Mouse (Mus musculus) kidney, embryonic 14.5 days (tissue): ENCODE measurements at regions not wholly inside any gene's neighbourhood (a gene's known extent, or its start where the extent isn't known, plus 50 kb on each side); places are given as distances from the start of the nearest gene placed in this dataset.
"Not testable (repeated sequence)": the region's sequence is repeated elsewhere in the genome, so short reads cannot be mapped to it uniquely, and the experiment has no call there.

Experiments used
- ATAC-seq: fragments of 200-750 bp; cut with Nextera tagmentation; 2 replicates; pipeline ENCODE4 v1.8.0; 2017; ENCODE audit warnings: moderate number of reproducible peaks, mild to moderate bottlenecking, moderate TSS enrichment, moderate library complexity; ENCODE audit not compliant: low FRiP score, low TSS enrichment
- H3K27ac ChIP-seq: fragments of 300-500 bp; sonication (generic); 2 replicates; pipeline ENCODE4 v1.5.1; 2014; ENCODE audit warnings: low read depth, mild to moderate bottlenecking, low read length, moderate library complexity, mixed read lengths
- H3K27me3 ChIP-seq: fragments of 300-500 bp; sonication (generic); 2 replicates; pipeline ENCODE4 v1.6.1; 2014; ENCODE audit warnings: mild to moderate bottlenecking, low read length; ENCODE audit not compliant: control insufficient read depth, insufficient read depth
- H3K36me3 ChIP-seq: fragments of 300-500 bp; sonication (generic); 2 replicates; pipeline ENCODE4 v1.6.1; 2014; ENCODE audit warnings: low read length, mixed read lengths; ENCODE audit not compliant: control insufficient read depth, insufficient read depth
- H3K4me1 ChIP-seq: fragments of 300-500 bp; sonication (generic); 2 replicates; pipeline ENCODE4 v1.6.1; 2014; ENCODE audit warnings: low read length, mixed read lengths; ENCODE audit not compliant: control insufficient read depth, insufficient read depth
- H3K4me2 ChIP-seq: fragments of 300-500 bp; sonication (generic); replicated peaks from 2 replicates; pipeline ENCODE4 v1.6.1; 2014; ENCODE audit warnings: low read depth, mild to moderate bottlenecking, low read length
- H3K4me3 ChIP-seq: fragments of 300-500 bp; sonication (generic); 2 replicates; pipeline ENCODE4 v1.5.1; 2014; ENCODE audit warnings: mild to moderate bottlenecking, low read length
- H3K9ac ChIP-seq: fragments of 300-500 bp; sonication (generic); 2 replicates; pipeline ENCODE4 v1.6.1; 2014; ENCODE audit warnings: low read depth, mild to moderate bottlenecking, low read length, moderate library complexity
- H3K9me3 ChIP-seq: fragments of 300-500 bp; sonication (generic); 2 replicates; pipeline ENCODE4 v1.6.1; 2016; ENCODE audit warnings: low read length; ENCODE audit not compliant: control insufficient read depth
- WGBS: fragments of 180-500 bp; shearing (Covaris S2); extraction: QIAGEN DNeasy Blood & Tissue Kit; methylation state at CpG from one replicate; pipeline ENCODE4 v1.1.7; 2014; 5-methylcytosine and 5-hydroxymethylcytosine counted together

DNA sequence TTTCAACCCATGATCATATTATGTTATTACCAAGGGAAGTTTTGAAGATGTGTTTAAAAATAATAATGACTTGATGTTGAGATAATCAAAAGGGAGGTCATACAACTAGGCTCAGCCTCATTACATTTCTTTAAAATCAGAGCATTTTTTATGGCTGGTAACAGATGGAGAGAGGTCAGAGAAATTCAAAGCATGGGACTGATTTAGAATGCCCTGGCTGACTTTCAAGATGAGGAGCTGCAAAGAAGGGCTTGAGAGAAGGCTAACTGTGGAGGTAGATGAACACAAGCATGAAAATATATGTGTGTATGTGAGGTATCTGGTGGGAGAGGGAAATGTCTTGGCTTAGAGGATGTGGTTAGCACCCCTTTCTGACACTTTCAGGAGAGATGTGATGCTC is 502.6 kb upstream of the Gdi2 start:
- H3K27ac ChIP-seq, H3K36me3 ChIP-seq, H3K9ac ChIP-seq, H3K4me2 ChIP-seq, H3K9me3 ChIP-seq, H3K4me1 ChIP-seq, ATAC-seq, H3K4me3 ChIP-seq, H3K27me3 ChIP-seq: not testable (repeated sequence)

DNA sequence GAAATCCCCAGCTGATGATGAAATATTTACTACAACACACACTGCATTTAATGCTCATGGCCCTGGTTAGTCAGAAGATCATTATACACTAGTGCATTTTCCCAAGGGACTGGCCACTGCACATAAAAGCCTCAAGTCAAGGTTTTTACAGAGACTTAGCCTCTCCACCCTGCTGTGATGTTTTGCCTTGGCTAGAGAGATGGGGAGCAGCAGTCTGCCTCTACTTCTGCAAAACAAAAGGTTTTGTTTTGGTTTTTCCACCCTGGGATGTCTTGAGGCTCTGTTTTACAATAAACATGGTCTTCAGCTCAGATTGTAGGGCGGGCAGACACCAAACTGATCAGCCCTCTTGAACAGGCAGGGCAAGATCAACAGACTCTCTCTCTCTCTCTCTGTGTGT is 500.9 kb upstream of the Gdi2 start:
- not testable (repeated sequence) for H3K27ac ChIP-seq, H3K4me1 ChIP-seq, H3K4me3 ChIP-seq, H3K9ac ChIP-seq, H3K9me3 ChIP-seq, H3K27me3 ChIP-seq, H3K36me3 ChIP-seq, H3K4me2 ChIP-seq
- whole genome bisulfite sequencing: 23% methylated on average over 1 of the region's 1 CpGs
- peak; percentile 55; the same call in 1 of the 2 replicates for ATAC-seq

DNA sequence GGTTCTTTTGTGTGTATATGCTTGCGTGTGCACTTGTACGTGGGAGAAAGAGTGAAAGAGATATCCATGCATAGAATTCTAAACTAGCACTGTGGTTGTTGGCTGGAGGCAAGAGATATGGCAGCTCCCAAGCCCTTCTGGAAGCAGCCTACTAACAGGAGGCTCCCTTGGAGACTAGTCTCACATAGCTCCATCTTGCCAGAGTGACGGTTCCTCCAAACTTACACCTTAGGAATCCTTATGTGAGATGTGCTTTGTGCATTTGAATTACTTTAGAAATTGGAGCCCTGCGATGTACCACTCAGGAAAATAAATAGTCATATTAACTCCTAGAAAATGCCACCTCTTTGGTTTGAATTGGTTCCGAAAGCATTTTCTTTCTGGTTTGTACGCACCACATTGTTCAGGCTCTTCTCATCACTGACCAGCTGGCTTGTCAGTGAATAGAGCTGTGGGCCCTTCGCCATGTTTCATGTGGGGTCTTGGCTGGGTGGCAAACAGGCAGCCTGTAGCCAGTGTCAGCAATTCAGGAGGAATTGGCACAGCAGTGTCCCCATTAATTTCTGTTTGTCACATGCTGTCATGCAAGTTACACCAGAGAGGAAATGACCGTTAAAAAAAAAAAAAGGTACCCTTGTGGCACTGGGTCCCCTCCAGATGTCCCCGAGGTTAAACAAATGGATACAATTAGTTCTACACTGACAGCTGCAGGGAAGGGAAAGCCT is 491.3 kb upstream of the Gdi2 start:
- H3K4me1 ChIP-seq, H3K36me3 ChIP-seq, H3K4me3 ChIP-seq, H3K9ac ChIP-seq, H3K27me3 ChIP-seq, H3K27ac ChIP-seq, H3K4me2 ChIP-seq, ATAC-seq, H3K9me3 ChIP-seq: not testable (repeated sequence)
- 74% methylated on average over 8 of the region's 9 CpGs for WGBS

DNA sequence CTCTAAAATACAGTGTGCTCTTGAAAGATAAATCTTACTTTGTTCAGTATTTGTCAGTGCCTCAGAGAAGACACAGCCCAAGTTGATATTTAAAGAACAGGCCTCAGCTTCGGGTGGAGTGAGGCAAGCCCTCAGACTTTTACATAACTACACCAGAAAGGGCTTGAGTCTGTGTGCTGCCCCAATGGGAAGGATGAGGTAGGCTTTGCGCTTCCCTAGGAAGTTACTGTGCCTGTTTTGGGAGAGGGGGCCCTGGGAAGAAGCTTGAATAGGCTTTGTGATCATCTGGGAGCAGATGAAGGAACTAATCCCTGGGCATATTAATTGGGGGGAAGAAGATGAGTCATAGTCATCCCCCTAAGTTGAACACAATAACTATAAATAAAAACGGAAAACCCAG is 454.4 kb upstream of the Gdi2 start:
- H3K9ac ChIP-seq, ATAC-seq: not testable (repeated sequence)

DNA sequence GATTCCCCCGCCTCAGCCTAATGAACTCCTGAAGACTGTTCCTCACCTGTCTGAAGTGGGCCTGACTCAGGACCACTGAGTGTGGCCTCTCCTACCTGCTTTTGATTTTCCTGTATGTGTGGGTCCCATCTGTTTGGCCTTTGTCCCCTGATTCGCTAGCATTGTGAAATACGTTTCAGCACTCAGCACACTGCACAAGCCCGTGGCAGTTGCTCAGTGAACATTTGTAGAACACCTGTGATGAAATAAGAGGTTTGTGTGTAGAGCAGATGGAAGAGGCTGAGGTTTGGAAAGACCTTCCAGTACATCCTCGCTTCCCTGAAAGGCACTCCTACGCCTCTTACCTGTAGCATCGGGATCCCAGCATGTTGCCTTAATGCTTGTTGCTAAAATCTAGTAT is 447.9 kb upstream of the Gdi2 start:
- ATAC-seq, H3K9me3 ChIP-seq: not testable (repeated sequence)
- 94% methylated on average over 7 of the region's 7 CpGs for WGBS

More for the DNA sequence above, 454.4 kb upstream of the Gdi2 start:
- 78% methylated on average over 3 of the region's 3 CpGs for WGBS
- H3K4me2 ChIP-seq, H3K27ac ChIP-seq, H3K9me3 ChIP-seq, H3K27me3 ChIP-seq, H3K4me3 ChIP-seq, H3K36me3 ChIP-seq, H3K4me1 ChIP-seq: not testable (repeated sequence)

DNA sequence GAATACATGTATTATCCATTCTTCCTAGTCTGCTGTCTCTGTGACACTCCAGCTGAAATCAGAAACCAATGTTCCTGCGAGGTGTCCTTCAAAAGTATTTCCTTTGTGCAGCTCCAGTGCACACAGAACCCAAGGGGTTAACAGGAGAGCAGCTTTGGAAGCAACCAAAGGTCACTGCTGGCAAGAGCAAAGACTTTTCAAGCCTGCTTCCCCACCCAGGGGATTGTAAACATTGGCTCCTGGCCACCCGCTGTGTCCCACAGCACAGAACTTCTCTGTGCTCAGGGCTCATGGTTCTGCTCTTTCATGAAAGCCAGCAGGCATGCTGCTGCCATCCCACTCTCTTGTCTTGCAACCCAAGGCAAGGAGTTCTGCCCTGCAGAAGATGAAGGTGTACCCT is 431.3 kb upstream of the Gdi2 start:
- H3K4me1 ChIP-seq, H3K27me3 ChIP-seq, H3K36me3 ChIP-seq, H3K9me3 ChIP-seq, H3K9ac ChIP-seq, H3K27ac ChIP-seq, ATAC-seq, H3K4me2 ChIP-seq, H3K4me3 ChIP-seq: not testable (repeated sequence)
- WGBS: 34% methylated on average over 2 of the region's 2 CpGs

More for the DNA sequence above, 447.9 kb upstream of the Gdi2 start:
- not testable (repeated sequence) for H3K36me3 ChIP-seq, H3K4me1 ChIP-seq, H3K4me2 ChIP-seq, H3K27me3 ChIP-seq, H3K4me3 ChIP-seq, H3K27ac ChIP-seq, H3K9ac ChIP-seq

DNA sequence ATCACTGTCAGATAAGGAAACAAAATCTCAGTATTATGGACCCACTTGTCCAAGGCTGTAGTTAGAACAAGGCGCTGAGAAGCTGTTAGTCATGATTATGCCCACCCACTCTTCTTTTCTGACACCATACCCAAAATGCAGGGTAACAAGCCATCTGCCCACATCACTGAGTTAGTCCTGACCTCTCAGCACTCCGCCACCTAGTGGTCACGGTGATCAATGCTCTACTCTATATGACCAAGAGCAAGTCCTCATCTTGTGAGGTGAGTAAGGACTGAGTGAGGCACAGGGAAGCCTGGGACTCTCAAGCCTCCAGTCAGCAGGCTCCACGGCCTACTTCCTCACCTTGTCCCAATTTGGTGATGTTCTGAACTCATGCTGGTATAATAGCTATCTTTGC is 409.7 kb upstream of the Gdi2 start:
- H3K27ac ChIP-seq, ATAC-seq: not testable (repeated sequence)
- 27% methylated on average over 4 of the region's 4 CpGs for WGBS

DNA sequence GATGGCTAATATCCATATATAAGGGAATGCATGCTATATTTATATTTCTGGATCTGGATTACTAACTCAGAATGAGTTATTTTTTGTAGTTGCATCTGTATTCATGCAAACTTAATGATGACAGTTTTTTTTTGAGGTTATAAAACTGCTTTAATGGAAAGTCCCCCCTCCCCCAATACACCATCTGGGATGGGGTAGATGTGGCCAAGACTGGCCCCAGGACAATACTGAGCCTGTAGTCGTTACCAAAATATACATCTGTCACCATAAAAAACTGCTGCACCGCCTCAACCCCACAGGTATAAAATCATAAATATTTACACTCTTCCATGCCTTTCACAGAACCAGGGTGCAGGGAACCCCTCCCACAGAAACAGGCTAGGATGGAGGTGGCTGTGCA is 400.6 kb upstream of the Gdi2 start:
- not testable (repeated sequence) for ATAC-seq, H3K4me2 ChIP-seq, H3K4me1 ChIP-seq, H3K36me3 ChIP-seq, H3K27ac ChIP-seq, H3K9ac ChIP-seq, H3K9me3 ChIP-seq, H3K4me3 ChIP-seq, H3K27me3 ChIP-seq
- WGBS: 87% methylated on average over 2 of the region's 2 CpGs

More for the DNA sequence above, 409.7 kb upstream of the Gdi2 start:
- H3K9me3 ChIP-seq, H3K4me1 ChIP-seq, H3K4me3 ChIP-seq, H3K36me3 ChIP-seq, H3K9ac ChIP-seq, H3K4me2 ChIP-seq, H3K27me3 ChIP-seq: not testable (repeated sequence)

DNA sequence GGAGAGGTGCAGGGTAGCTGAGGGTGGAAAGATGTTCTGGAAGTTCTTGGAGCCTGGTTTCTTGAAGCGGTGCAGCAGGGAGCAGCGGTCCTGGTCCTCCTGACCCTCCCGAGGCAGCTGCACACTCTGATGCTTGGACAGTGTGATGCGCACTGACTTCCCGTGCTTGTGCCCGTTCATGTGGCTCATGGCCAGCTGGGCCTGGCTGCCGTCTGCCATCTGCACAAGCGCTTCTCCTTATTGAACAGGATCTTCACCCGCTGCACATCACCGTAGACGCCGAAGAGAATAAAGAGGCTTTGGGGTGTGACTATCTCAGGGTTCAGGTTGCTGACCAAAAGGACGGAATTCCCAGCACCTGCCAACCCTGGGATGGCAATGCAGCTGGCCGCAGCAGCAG is 399.2 kb upstream of the Gdi2 start:
- Histone ChIP-seq H3K27ac (no peak overlapping the region), H3K27me3 (no peaks in the 10 kb centered on the region), H3K4me1 (no peaks in the 10 kb centered on the region), H3K36me3 (no peaks in the 10 kb centered on the region), H3K4me3 (no peak overlapping the region), H3K4me2 (no peak overlapping the region), H3K9ac (no peak overlapping the region), H3K9me3 (peaks cover 3% of the 10 kb centered on the region; the same call in 1 of the 2 replicates)
- 95% methylated on average over 14 of the region's 14 CpGs for WGBS
- no peak for ATAC-seq
